Mouse (Mus musculus) mature B cell (primary cell): Measurements from ENCODE around the gene G6pc2.

ENCODE experiments used
- in situ Hi-C: fragments of 300-500 bp; cut with MboI; formaldehyde crosslinking; loops from 2 replicates; pipeline ENCODE4 v1.14.3; 2019

G6pc2 gene

DNA sequence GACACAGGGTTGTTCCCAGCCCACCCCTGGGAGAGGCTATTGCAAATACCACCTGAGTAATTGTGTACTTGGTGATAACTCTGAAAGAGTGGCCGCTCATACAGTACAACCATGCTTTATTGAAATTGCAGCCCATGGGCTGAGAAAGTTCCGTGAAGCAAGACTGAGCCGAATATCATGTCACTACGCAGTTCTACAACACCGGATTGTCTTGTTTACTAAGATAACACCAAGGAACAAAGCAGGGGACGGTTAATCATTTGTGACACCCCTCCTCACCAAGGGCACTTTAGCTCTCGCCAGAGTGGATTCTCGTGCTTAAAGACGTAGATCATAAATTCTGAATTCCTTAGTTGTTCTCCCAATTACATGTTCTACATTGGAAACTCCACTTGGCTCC, 28.4 kb downstream of the G6pc2 start:
- in situ Hi-C loops, result no loop called here

DNA sequence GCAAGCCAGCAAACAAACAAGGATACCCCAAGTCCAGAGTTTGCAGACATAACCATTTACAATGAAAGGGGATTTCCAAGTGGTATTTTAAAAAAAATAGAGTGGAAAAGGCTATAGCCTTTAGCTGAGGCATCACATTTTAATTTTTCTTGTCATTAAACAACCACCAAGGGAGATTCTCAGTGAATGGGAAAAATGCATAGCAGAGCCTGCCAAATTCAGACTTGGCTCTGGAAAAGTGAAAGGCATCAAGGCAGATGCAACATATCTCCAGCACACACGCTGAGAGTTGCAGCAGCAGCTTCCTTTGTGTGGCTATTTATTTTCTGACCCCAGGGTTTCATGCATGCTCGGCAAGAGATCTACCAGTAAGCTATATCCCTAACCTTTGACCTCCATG, 34.1 kb downstream of the G6pc2 start:
- in situ Hi-C loops, result no loop called here

DNA sequence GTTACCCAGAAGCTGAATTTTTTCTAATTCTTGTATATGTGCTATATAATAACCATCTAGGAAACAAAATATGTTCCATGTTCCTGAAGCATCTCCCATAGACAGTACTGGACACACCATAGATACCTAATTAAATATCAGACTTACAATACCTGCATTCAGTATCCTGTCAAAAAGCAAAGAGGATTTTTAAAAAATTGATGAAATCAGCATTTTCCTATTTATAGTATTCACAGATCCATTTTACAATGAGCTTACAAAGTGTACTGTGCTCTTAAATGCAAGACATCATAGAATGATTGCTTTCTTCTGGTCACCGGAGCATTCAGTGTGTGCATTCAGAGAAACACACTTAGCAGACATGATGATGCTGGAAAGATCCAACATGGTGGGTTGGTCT, 36.2 kb downstream of the G6pc2 start:
- in situ Hi-C loops, result no loop called here

DNA sequence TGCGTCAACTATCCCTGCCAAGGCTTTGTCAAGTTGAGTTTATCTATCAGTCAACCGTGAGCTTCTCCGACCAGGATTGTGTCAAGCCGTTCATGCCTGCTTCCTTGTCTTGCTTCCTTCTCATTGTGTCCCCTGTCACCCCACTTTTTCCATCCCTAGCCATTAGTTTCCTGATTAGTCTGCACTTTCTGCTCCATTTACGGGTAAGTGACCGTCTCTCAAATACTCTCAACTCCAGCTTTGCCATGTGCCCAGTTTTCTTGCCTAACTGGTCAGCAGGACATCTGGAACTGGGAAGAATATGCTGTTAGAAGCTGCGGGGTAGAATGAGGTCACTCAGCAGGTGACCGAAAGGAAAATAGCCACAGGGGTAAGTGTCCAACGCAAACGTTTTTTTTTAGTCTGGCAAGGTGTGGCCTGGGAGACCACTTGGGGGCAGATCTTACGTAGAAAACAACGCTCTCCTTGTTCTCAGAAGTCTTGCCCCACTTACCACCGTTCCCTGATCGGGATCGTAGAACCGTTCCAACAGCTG, 37.4 kb downstream of the G6pc2 start:
- in situ Hi-C loops, result no loop called here

DNA sequence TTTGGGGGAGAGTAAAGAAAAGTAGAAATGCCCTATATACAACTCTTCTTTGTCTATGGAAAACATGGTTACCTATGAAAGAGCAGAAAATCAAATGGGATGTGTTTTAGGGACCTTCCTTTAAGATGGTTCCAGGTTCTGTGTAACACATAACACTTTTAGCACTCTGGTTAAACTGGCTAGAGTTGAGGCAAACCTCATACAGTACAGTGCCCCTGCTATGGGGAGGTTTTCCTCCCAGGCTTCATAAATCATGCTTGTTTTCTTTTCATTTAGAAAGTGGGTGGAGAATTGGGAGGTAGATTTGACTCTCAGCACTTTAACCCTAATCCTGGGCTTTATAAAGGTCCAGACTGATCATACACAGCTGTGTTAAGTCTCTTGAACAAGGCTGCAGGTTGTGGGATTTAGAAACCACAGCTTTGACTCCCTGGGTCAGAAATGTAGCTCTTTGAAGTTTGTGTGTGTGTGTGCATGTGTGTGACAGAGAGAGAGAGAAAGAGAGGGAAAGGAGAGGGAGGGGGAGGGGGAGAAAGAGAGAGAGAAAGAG, 53.3 kb downstream of the G6pc2 start:
- in situ Hi-C loops, result no loop called here

DNA sequence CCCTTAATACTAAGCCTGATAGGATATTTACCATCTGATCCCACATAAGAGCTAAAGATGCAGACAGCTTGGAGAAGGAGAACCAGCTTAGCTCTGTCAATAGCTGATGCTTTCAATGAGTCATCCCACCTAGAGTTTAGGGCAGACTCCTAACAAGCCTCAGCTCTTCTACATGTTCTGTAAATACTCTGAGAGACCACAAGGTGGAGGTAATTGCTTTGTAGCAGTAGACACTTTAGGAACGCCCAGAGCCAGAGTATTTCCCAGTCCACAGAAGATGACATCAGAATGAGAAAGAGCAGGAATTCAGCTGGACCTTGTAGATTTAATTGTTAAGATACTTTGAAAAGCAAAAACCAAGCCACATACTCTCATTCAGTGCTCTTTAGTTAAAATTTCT, 65.0 kb downstream of the G6pc2 start:
- in situ Hi-C loops, result no loop called here
